Mouse (Mus musculus) lung, adult 2 months (tissue): ENCODE results near the gene Gadd45b. TPM values are rescaled to one million over a fixed set of nuclear protein-coding genes. Genes with fewer than 3 reads are reported as not detected.

Experiments
- DNase-seq: peaks from one replicate; pipeline ENCODE4 v3.0.0; 2022
- H3K4me1 ChIP-seq: fragments of 200-500 bp; 2 replicates; pipeline ENCODE4 v1.6.1; 2011; ENCODE audit warnings: low read length; ENCODE audit not compliant: control insufficient read depth, insufficient read depth
- H3K4me3 ChIP-seq: fragments of 200-500 bp; replicated peaks from 2 replicates; pipeline ENCODE3; 2011; ENCODE audit warnings: low read depth, mild to moderate bottlenecking, control low read depth, low read length; ENCODE audit errors: extremely low read depth
- CTCF ChIP-seq: fragments of 200-500 bp; IDR thresholded peaks from 2 replicates; pipeline ENCODE4 v1.5.1; 2011; ENCODE audit warnings: mild to moderate bottlenecking, low read length, control low read depth; ENCODE audit not compliant: insufficient read depth
- POLR2A ChIP-seq: fragments of 200-500 bp; IDR thresholded peaks from 2 replicates; pipeline ENCODE4 v1.6.1; 2011; ENCODE audit warnings: low read depth, mild to moderate bottlenecking, control low read depth, low read length, borderline replicate concordance; ENCODE audit errors: extremely low read depth
- WGBS: fragments of 180-500 bp; shearing (Covaris S2); methylation state at CpG from one replicate; pipeline ENCODE4 v1.1.7; 2018; 5-methylcytosine and 5-hydroxymethylcytosine counted together
- polyA plus RNA-seq: library from polyadenylated mRNA; depleted of rRNA; stranded (reverse); fragments of >200 nt; gene quantifications from 2 replicates; pipeline ENCODE4 v1.2.3, GENCODE M21; 2012

Gadd45b gene
- polyA plus RNA-seq, 1 experiment = 103 TPM

- peaks cover 5% of the 10 kb centered on the region for H3K4me1 ChIP-seq
Measured at GRCm38 (mm10) chr10:80917336-80917778, 12.5 kb upstream of the Gadd45b start.

GRCm38 (mm10) chr10:80917779-80918434 is 12.0 kb upstream of the Gadd45b start, which contains the start of gene Lmnb2:
Gene Lmnb2, minus strand, starts transcription at chr10:80918245.
- peak; percentile 60 for DNase-seq
- WGBS = under 1% methylated on average over 61 of the region's 61 CpGs
- no peak for TF ChIP-seq POLR2A
- no peak for TF ChIP-seq CTCF
- Histone ChIP-seq H3K4me3 (peak within 1 kb of the TSS; percentile 85), H3K4me1 (peaks cover 5% of the 10 kb centered on the region)

More at GRCm38 (mm10) chr10:80917336-80917778, 12.5 kb upstream of the Gadd45b start:
- 3% methylated on average over 15 of the region's 15 CpGs for WGBS
- no peak for DNase-seq
- no peak for TF ChIP-seq CTCF
- TF ChIP-seq POLR2A = no peak
- peak overlapping the region; percentile 85 for H3K4me3 ChIP-seq

GRCm38 (mm10) chr10:80921923-80922322 is 8.0 kb upstream of the Gadd45b start:
- no peak for TF ChIP-seq POLR2A
- TF ChIP-seq CTCF = no peak
- WGBS = 6% methylated on average over 16 of the region's 16 CpGs
- DNase-seq = no peak
- Histone ChIP-seq H3K4me1 (peaks cover 5% of the 10 kb centered on the region), H3K4me3 (peak overlapping the region; percentile 35)

GRCm38 (mm10) chr10:80925472-80925871 is 4.4 kb upstream of the Gadd45b start:
- DNase-seq = no peak
- TF ChIP-seq POLR2A (no peak), CTCF (no peak)
- Histone ChIP-seq H3K4me1 (no peaks in the 10 kb centered on the region), H3K4me3 (no peak overlapping the region)
- WGBS = 49% methylated on average over 3 of the region's 3 CpGs

GRCm38 (mm10) chr10:80928586-80929298 is 1.1 kb upstream of the Gadd45b start:
- Histone ChIP-seq H3K4me3 (peak overlapping the region; percentile 73), H3K4me1 (peaks cover 18% of the 10 kb centered on the region)
- TF ChIP-seq CTCF = peak; percentile 74
- TF ChIP-seq POLR2A = peak; percentile 57; the same call in 1 of the 2 replicates
- under 1% methylated on average over 48 of the region's 48 CpGs for WGBS
- peak; percentile 91 for DNase-seq

GRCm38 (mm10) chr10:80930361-80931152 is 684 bp downstream of the Gadd45b start:
- Histone ChIP-seq H3K4me1 (peaks cover 21% of the 10 kb centered on the region), H3K4me3 (peak overlapping the region; percentile 97)
- no peak for TF ChIP-seq CTCF
- TF ChIP-seq POLR2A = no peak
- 1% methylated on average over 45 of the region's 45 CpGs for WGBS
- peak; percentile 39 for DNase-seq

- H3K4me3 ChIP-seq = peak overlapping the region; percentile 97
- peaks cover 25% of the 10 kb centered on the region for H3K4me1 ChIP-seq
- 11% methylated on average over 14 of the region's 14 CpGs for WGBS
- peak; percentile 18; the same call in 1 of the 2 replicates for TF ChIP-seq POLR2A
- no peak for TF ChIP-seq CTCF
- DNase-seq = peak; percentile 53
Measured at GRCm38 (mm10) chr10:80931153-80931671, 1.3 kb downstream of the Gadd45b start.

- TF ChIP-seq POLR2A = peak; percentile 20; the same call in 1 of the 2 replicates
- TF ChIP-seq CTCF = no peak
- H3K4me1 ChIP-seq = peaks cover 26% of the 10 kb centered on the region
- DNase-seq = no peak
- peak overlapping the region; percentile 39 for H3K4me3 ChIP-seq
- 20% methylated on average over 26 of the region's 26 CpGs for WGBS
Measured at GRCm38 (mm10) chr10:80931695-80932094, 1.8 kb downstream of the Gadd45b start.

- peak; percentile 56 for DNase-seq
- TF ChIP-seq POLR2A (peak; percentile 36; the same call in 1 of the 2 replicates), CTCF (no peak)
- Histone ChIP-seq H3K4me1 (peaks cover 32% of the 10 kb centered on the region), H3K4me3 (peak overlapping the region; percentile 47)
- WGBS = 4% methylated on average over 20 of the region's 20 CpGs
Measured at GRCm38 (mm10) chr10:80932206-80932605, 2.3 kb downstream of the Gadd45b start.
